Comparison of ENCODE assay signal across 8 mouse cellular contexts in the genomic region with DNA sequence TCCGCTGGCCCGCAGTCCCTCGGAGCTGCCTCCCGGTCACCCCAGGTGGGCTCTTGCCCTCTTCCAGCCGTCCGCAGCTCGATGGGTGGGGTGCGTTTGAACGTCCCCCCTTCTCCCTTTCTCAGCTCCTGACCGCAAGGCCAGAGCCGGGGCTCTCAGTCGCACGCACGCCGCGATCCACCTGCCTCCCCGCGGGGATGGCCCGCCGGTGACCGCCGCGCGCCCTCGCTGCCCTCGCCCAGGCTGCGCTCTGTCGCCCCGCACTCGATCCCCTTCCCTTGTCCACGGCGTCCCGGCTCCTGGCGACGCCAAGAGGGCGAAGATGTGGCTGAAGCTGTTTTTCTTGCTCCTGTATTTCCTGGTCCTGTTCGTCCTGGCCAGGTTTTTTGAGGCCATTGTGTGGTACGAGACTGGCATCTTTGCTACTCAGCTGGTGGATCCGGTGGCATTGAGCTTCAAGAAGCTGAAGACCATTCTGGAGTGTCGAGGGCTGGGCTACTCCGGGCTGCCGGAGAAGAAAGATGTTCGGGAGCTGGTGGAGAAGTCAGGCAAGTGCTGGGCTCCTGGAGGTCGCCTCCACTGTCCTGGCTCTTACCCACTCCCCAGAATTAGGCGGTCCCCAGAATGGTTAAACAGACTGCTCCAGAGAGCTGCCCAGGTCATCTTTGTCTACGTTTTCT. TPM values are rescaled to one million over a fixed set of nuclear protein-coding genes. Genes with fewer than 3 reads are reported as not detected.
A peak's percentile ranks its signal among the peaks of the same experiment; 100 is the strongest.
DNase-seq lines count a peak whose midpoint lies in the region; ATAC-seq and TF ChIP-seq lines count a peak whose summit lies in the region.

No protein-coding gene starts in this region.

- H3K36me3 ChIP-seq in kidney, embryonic 14.5 days (ENCODE audit: control insufficient read depth, insufficient read depth, low read length), result peaks cover 13% of the 10 kb centered on the region; the same call in 1 of the 2 replicates
- H3K36me3 ChIP-seq in liver, embryonic 12.5 days, result peaks cover 13% of the 10 kb centered on the region
- H3K36me3 ChIP-seq in myocyte (ENCODE audit: control insufficient read depth, insufficient read depth), result no peaks in the 10 kb centered on the region
- peaks cover 2% of the 10 kb centered on the region; the same call in 1 of the 2 replicates for H3K36me3 ChIP-seq in stomach, postnatal 0 days (ENCODE audit: control insufficient read depth, insufficient read depth, low read length)

- ATAC-seq in kidney, embryonic 14.5 days (ENCODE audit: low FRiP score, low TSS enrichment), result peak; percentile 33
- ATAC-seq in liver, embryonic 12.5 days, result peak; percentile 57
- peak; percentile 19; the same call in 1 of the 2 replicates for ATAC-seq in stomach, postnatal 0 days (ENCODE audit: low FRiP score, low TSS enrichment)

- H3K79me2 ChIP-seq in myocyte (ENCODE audit: control insufficient read depth, insufficient read depth), result peaks cover 20% of the 10 kb centered on the region

- H3K9me3 ChIP-seq in kidney, embryonic 14.5 days (ENCODE audit: control insufficient read depth, low read length), result no peaks in the 10 kb centered on the region
- H3K9me3 ChIP-seq in liver, embryonic 12.5 days (replicated peaks), result no peaks in the 10 kb centered on the region
- no peaks in the 10 kb centered on the region for H3K9me3 ChIP-seq in stomach, postnatal 0 days (ENCODE audit: control insufficient read depth, low read length)

- peak; percentile 16; the same call in 1 of the 2 replicates for TF ChIP-seq CTCF in stomach, postnatal 0 days (IDR thresholded peaks at IDR 0.05; ENCODE audit: low read depth)

- H3K9ac ChIP-seq in kidney, embryonic 14.5 days (ENCODE audit: low read depth, low read length), result peak overlapping the region; percentile 96
- H3K9ac ChIP-seq in liver, embryonic 12.5 days, result peak overlapping the region; percentile 95
- peak overlapping the region; percentile 98 for H3K9ac ChIP-seq in stomach, postnatal 0 days (ENCODE audit: low read length)

- peak overlapping the region; percentile 98 for H3K27ac ChIP-seq in kidney, embryonic 14.5 days (ENCODE audit: low read depth, low read length)
- H3K27ac ChIP-seq in liver, embryonic 12.5 days, result peak overlapping the region; percentile 92
- peak overlapping the region; percentile 100 for H3K27ac ChIP-seq in stomach, postnatal 0 days (replicated peaks)

- peak overlapping the region; percentile 66 for H3ac ChIP-seq in myocyte (ENCODE audit: control insufficient read depth, insufficient read length)

- H3K4me2 ChIP-seq in kidney, embryonic 14.5 days (replicated peaks; ENCODE audit: low read depth, low read length), result peak overlapping the region; percentile 84
- H3K4me2 ChIP-seq in liver, embryonic 12.5 days, result peak overlapping the region; percentile 97
- H3K4me2 ChIP-seq in myocyte (ENCODE audit: low read depth), result peak overlapping the region; percentile 84
- peak overlapping the region; percentile 60 for H3K4me2 ChIP-seq in stomach, postnatal 0 days (replicated peaks; ENCODE audit: low read depth)

- H3K4me3 ChIP-seq in kidney, embryonic 14.5 days (ENCODE audit: low read length), result peak overlapping the region; percentile 90
- peak overlapping the region; percentile 89 for H3K4me3 ChIP-seq in liver, embryonic 12.5 days
- H3K4me3 ChIP-seq in myocyte, result peak overlapping the region; percentile 65
- peak overlapping the region; percentile 94 for H3K4me3 ChIP-seq in stomach, postnatal 0 days (ENCODE audit: low read depth, low read length)

- H3K27me3 ChIP-seq in kidney, embryonic 14.5 days (ENCODE audit: control insufficient read depth, insufficient read depth, low read length), result no peaks in the 10 kb centered on the region
- H3K27me3 ChIP-seq in liver, embryonic 12.5 days (replicated peaks), result 0 out of 2 replicates have a peak, but pooled peaks cover 7% of the 10 kb centered on the region
- no peaks in the 10 kb centered on the region for H3K27me3 ChIP-seq in myocyte (ENCODE audit: control insufficient read depth, insufficient read depth, insufficient read length)
- no peaks in the 10 kb centered on the region for H3K27me3 ChIP-seq in stomach, postnatal 0 days (ENCODE audit: control insufficient read depth, insufficient read depth, low read length)

- WGBS in kidney, embryonic 14.5 days, result 0% methylated on average over 35 of the region's 46 CpGs
- WGBS in liver, embryonic 12.5 days (ENCODE audit: insufficient replicate concordance), result under 1% methylated on average over 45 of the region's 46 CpGs
- under 1% methylated on average over 46 of the region's 46 CpGs for WGBS in stomach, postnatal 0 days

- TF ChIP-seq EP300 in stomach, postnatal 0 days (optimal IDR thresholded peaks at IDR 0.05), result no peak

- TF ChIP-seq POLR2A in myocyte (IDR thresholded peaks at IDR 0.05; ENCODE audit: insufficient read length, low read depth), result no peak

- DNase-seq in CD8-positive naive resting alpha-beta T cell, adult 2 months (ENCODE audit: low read depth in 2 of 2, low spot score in 2 of 2), result peak; percentile 30 to 34
- DNase-seq in adrenal gland, postnatal 14 days, result peak; percentile 75
- DNase-seq in embryo, embryonic 9.5 days (ENCODE audit: extremely low spot score), result peak; percentile 78
- peak; percentile 38 for DNase-seq in heart, adult 8-10 months (ENCODE audit: low spot score)
- peak; percentile 64 for DNase-seq in stomach, postnatal 0 days (ENCODE audit: low spot score)

- peaks cover 11% of the 10 kb centered on the region for H3K4me1 ChIP-seq in kidney, embryonic 14.5 days (ENCODE audit: control insufficient read depth, insufficient read depth, low read length)
- H3K4me1 ChIP-seq in liver, embryonic 12.5 days, result peaks cover 27% of the 10 kb centered on the region
- H3K4me1 ChIP-seq in stomach, postnatal 0 days (replicated peaks; ENCODE audit: control insufficient read depth, insufficient read depth), result 0 out of 2 replicates have a peak, but pooled peaks cover 2% of the 10 kb centered on the region

TF ChIP-seq in myocyte, 11 proteins besides CTCF, POLR2A, EP300 and RAD21:
- TF ChIP-seq MYOG (IDR thresholded peaks at IDR 0.05; ENCODE audit: control insufficient read depth in 1 of 3, insufficient read depth in 1 of 3, insufficient read length in 2 of 3, low read depth in 2 of 3) (peak in 1 of 3 experiments; percentile 18), TCF12 (IDR thresholded peaks at IDR 0.05; ENCODE audit: insufficient read depth, poor library complexity, severe bottlenecking) (no peak), MYOD1 (IDR thresholded peaks at IDR 0.05; ENCODE audit: control insufficient read depth in 1 of 3, insufficient read length in 2 of 3, low read depth in 2 of 3) (peak in 2 of 3 experiments; percentile 24 to 38), REST (IDR thresholded peaks at IDR 0.05; ENCODE audit: insufficient read depth, insufficient read length) (no peak), CEBPB (IDR thresholded peaks at IDR 0.05; ENCODE audit: insufficient read depth, poor library complexity, severe bottlenecking) (no peak)
TF ChIP-seq in myocyte: peak in this region for 2.

RNA-seq across cellular contexts. Expression of a gene that starts 0.8 kb away (rescaled TPM):
- 28.5 and 30.6 TPM in 2 replicates for total RNA-seq in adrenal gland, postnatal 14 days (2021)
- 10 to 100 TPM; 21.9 to 24.4 (median 22.7) TPM for total RNA-seq in heart, adult 8-10 months (2022)
- polyA plus RNA-seq in kidney, embryonic 14.5 days (2014; fragmentation: Nextera tagmentation; extraction: Ambion mirVana), result 14.8 and 20.1 TPM in 2 replicates
- 11.0 and 11.2 TPM in 2 replicates for polyA plus RNA-seq in liver, embryonic 12.5 days (2016; fragmentation: Nextera tagmentation; extraction: Ambion mirVana)
- polyA plus RNA-seq in myocyte (2012; fragmentation: generic; extraction: Trizol), result 8.3 TPM
- polyA plus RNA-seq in stomach, postnatal 0 days (2015; fragmentation: Nextera tagmentation; extraction: Ambion mirVana), result 25.4 and 25.9 TPM in 2 replicates

RNA-seq across cellular contexts. Expression of a gene that starts 49.1 kb away (rescaled TPM):
- total RNA-seq in adrenal gland, postnatal 14 days (2021), result 99.8 and 107 TPM in 2 replicates
- 10 to 100 TPM; 48.0 to 79.1 (median 59.2) TPM for total RNA-seq in heart, adult 8-10 months (2022)
- polyA plus RNA-seq in kidney, embryonic 14.5 days (2014; fragmentation: Nextera tagmentation; extraction: Ambion mirVana), result 59.9 TPM in 2 replicates
- 39.5 and 41.5 TPM in 2 replicates for polyA plus RNA-seq in liver, embryonic 12.5 days (2016; fragmentation: Nextera tagmentation; extraction: Ambion mirVana)
- polyA plus RNA-seq in myocyte (2012; fragmentation: generic; extraction: Trizol), result 53.2 TPM
- polyA plus RNA-seq in stomach, postnatal 0 days (2015; fragmentation: Nextera tagmentation; extraction: Ambion mirVana), result 88.5 and 91.4 TPM in 2 replicates

RNA-seq across cellular contexts. Expression of a gene that starts 54.0 kb away (rescaled TPM):
- 72.6 and 78.7 TPM in 2 replicates for total RNA-seq in adrenal gland, postnatal 14 days (2021)
- 10 to 100 TPM; 74.5 to 77.5 (median 77.2) TPM for total RNA-seq in heart, adult 8-10 months (2022)
- 11.2 and 13.0 TPM in 2 replicates for polyA plus RNA-seq in kidney, embryonic 14.5 days (2014; fragmentation: Nextera tagmentation; extraction: Ambion mirVana)
- 11.6 and 12.3 TPM in 2 replicates for polyA plus RNA-seq in liver, embryonic 12.5 days (2016; fragmentation: Nextera tagmentation; extraction: Ambion mirVana)
- 12.2 TPM for polyA plus RNA-seq in myocyte (2012; fragmentation: generic; extraction: Trizol)
- polyA plus RNA-seq in stomach, postnatal 0 days (2015; fragmentation: Nextera tagmentation; extraction: Ambion mirVana), result 11.3 and 13.5 TPM in 2 replicates

Comparison
In these comparisons a context has a peak if more than half of its experiments do, and no peak if none do; other contexts are left out.
1. Peak in every context shown above with its lines: DNase-seq, ATAC-seq, H3K4me3 ChIP-seq and H3K27ac ChIP-seq.